Mouse (Mus musculus): Measurements from ENCODE around the gene Ddx47.
A peak's percentile ranks its signal among the peaks of the same experiment; 100 is the strongest.

DNA sequence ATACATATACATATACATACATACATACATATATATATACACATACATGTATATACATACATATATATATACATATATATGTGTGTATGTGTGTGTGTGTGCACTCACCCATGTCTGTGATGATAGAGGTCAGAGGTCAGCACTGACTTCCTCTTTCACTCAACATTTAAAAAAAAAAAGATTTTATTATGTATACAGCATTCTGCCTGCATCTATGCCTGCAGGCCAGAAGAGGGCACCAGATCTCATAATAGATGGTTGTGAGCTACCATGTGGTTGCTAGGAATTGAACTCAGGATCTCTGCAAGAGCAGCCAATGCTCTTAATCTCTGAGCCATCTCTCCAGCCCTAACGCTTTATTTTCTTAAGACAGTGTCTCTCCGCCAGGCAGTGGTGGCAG, 14.5 kb upstream of the Ddx47 start:
- TF ChIP-seq CTCF (IDR thresholded peaks at IDR 0.05; ENCODE audit: low read depth): peak; percentile 66
- TF ChIP-seq EP300 (IDR thresholded peaks at IDR 0.05; ENCODE audit: low read depth): no peak

Measured in liver, embryonic 14.5 days (tissue).